Mouse (Mus musculus) hindbrain, embryonic 10.5 days (tissue): ENCODE measurements around the gene Idua. TPM values are rescaled to one million over a fixed set of nuclear protein-coding genes. Genes with fewer than 3 reads are reported as not detected.

ENCODE experiments used
- DNase-seq: peaks from one replicate; pipeline ENCODE4 v3.0.0-alpha.2; 2017; ENCODE audit warnings: low spot score
- H3K27ac ChIP-seq: fragments of 300-500 bp; sonication (generic); 2 replicates; pipeline ENCODE4 v1.5.1; 2016; ENCODE audit warnings: mild to moderate bottlenecking, moderate library complexity
- H3K27me3 ChIP-seq: fragments of 300-500 bp; sonication (generic); 2 replicates; pipeline ENCODE4 v1.6.1; 2016; ENCODE audit warnings: mild to moderate bottlenecking; ENCODE audit not compliant: poor library complexity, insufficient read depth, severe bottlenecking
- H3K36me3 ChIP-seq: fragments of 300-500 bp; sonication (generic); 2 replicates; pipeline ENCODE4 v1.6.1; 2016; ENCODE audit warnings: mild to moderate bottlenecking, moderate library complexity
- H3K4me1 ChIP-seq: fragments of 300-500 bp; sonication (generic); replicated peaks from 2 replicates; pipeline ENCODE4 v1.6.1; 2016; ENCODE audit warnings: mild to moderate bottlenecking
- H3K4me3 ChIP-seq: fragments of 300-500 bp; sonication (generic); 2 replicates; pipeline ENCODE4 v1.5.1; 2016; ENCODE audit warnings: mild to moderate bottlenecking, moderate library complexity
- H3K9me3 ChIP-seq: fragments of 300-500 bp; sonication (generic); 2 replicates; pipeline ENCODE4 v1.6.1; 2016; ENCODE audit warnings: mild to moderate bottlenecking, moderate library complexity
- WGBS: fragments of 180-500 bp; shearing (Covaris S2); methylation state at CpG from one replicate; pipeline ENCODE4 v1.1.7; 2016; 5-methylcytosine and 5-hydroxymethylcytosine counted together
- polyA plus RNA-seq: library from polyadenylated mRNA; unstranded; fragments of >200 nt; fragmentation: Nextera tagmentation; extraction: Ambion mirVana; gene quantifications from 2 replicates; pipeline ENCODE4 v1.2.1, GENCODE M21; 2016

The Idua gene
- polyA plus RNA-seq, 1 experiment from 2014 or later = 12.8 TPM

GRCm38 (mm10) chr5:108697341-108697753 lies 37.2 kb downstream of the Idua start:
- WGBS = 18% methylated on average over 4 of the region's 4 CpGs
- Histone ChIP-seq H3K36me3 (peaks cover 8% of the 10 kb centered on the region; the same call in 1 of the 2 replicates), H3K9me3 (no peaks in the 10 kb centered on the region), H3K27ac (peak overlapping the region; percentile 80), H3K27me3 (peaks cover 27% of the 10 kb centered on the region), H3K4me1 (peaks cover 90% of the 10 kb centered on the region), H3K4me3 (peak overlapping the region; percentile 18; the same call in 1 of the 2 replicates)
- DNase-seq = peak; percentile 59

- Histone ChIP-seq H3K27me3 (peaks cover 12% of the 10 kb centered on the region), H3K4me1 (peaks cover 78% of the 10 kb centered on the region), H3K27ac (peak overlapping the region; percentile 42; the same call in 1 of the 2 replicates), H3K4me3 (no peak overlapping the region), H3K36me3 (peaks cover 36% of the 10 kb centered on the region), H3K9me3 (no peaks in the 10 kb centered on the region)
- no peak for DNase-seq
- 41% methylated on average over 3 of the region's 3 CpGs for WGBS
Observed at GRCm38 (mm10) chr5:108700346-108700745, 40.2 kb downstream of the Idua start.

- H3K9me3 ChIP-seq = no peaks in the 10 kb centered on the region
- DNase-seq = no peak
- 71% methylated on average over 10 of the region's 10 CpGs for WGBS
- peaks cover 44% of the 10 kb centered on the region for H3K36me3 ChIP-seq
- no peak overlapping the region for H3K4me3 ChIP-seq
- 0 out of 2 replicates have a peak, but pooled peaks cover 1% of the 10 kb centered on the region for H3K27me3 ChIP-seq
- peaks cover 67% of the 10 kb centered on the region for H3K4me1 ChIP-seq
- no peak overlapping the region for H3K27ac ChIP-seq
Observed at GRCm38 (mm10) chr5:108701341-108702021, 41.4 kb downstream of the Idua start.

- no peak overlapping the region for H3K4me3 ChIP-seq
Observed at GRCm38 (mm10) chr5:108703754-108704626, 43.9 kb downstream of the Idua start.

GRCm38 (mm10) chr5:108707758-108708157 lies 47.6 kb downstream of the Idua start:
- Histone ChIP-seq H3K9me3 (no peaks in the 10 kb centered on the region), H3K4me3 (no peak overlapping the region), H3K27me3 (no peaks in the 10 kb centered on the region), H3K36me3 (peaks cover 58% of the 10 kb centered on the region), H3K27ac (no peak overlapping the region), H3K4me1 (peaks cover 16% of the 10 kb centered on the region)
- no peak for DNase-seq
- 86% methylated on average over 2 of the region's 2 CpGs for WGBS

More at GRCm38 (mm10) chr5:108703754-108704626, 43.9 kb downstream of the Idua start:
- no peaks in the 10 kb centered on the region for H3K9me3 ChIP-seq
- H3K36me3 ChIP-seq = peaks cover 63% of the 10 kb centered on the region
- peaks cover 42% of the 10 kb centered on the region for H3K4me1 ChIP-seq
- DNase-seq = no peak
- H3K27ac ChIP-seq = peak overlapping the region; percentile 64; the same call in 1 of the 2 replicates
- 83% methylated on average over 12 of the region's 12 CpGs for WGBS
- H3K27me3 ChIP-seq = no peaks in the 10 kb centered on the region

GRCm38 (mm10) chr5:108708419-108708818 lies 48.3 kb downstream of the Idua start:
- H3K27me3 ChIP-seq = no peaks in the 10 kb centered on the region
- peak overlapping the region; percentile 37 for H3K27ac ChIP-seq
- no peaks in the 10 kb centered on the region for H3K9me3 ChIP-seq
- WGBS = 91% methylated on average over 1 of the region's 1 CpGs
- peaks cover 13% of the 10 kb centered on the region for H3K4me1 ChIP-seq
- no peak for DNase-seq
- H3K36me3 ChIP-seq = peaks cover 52% of the 10 kb centered on the region
- no peak overlapping the region for H3K4me3 ChIP-seq

- Histone ChIP-seq H3K36me3 (peaks cover 45% of the 10 kb centered on the region), H3K4me3 (no peak overlapping the region)
- 64% methylated on average over 6 of the region's 6 CpGs for WGBS
Observed at GRCm38 (mm10) chr5:108708981-108709731, 49.0 kb downstream of the Idua start.

GRCm38 (mm10) chr5:108711968-108712367 lies 51.8 kb downstream of the Idua start:
- 77% methylated on average over 6 of the region's 6 CpGs for WGBS
- peaks cover 10% of the 10 kb centered on the region; the same call in 1 of the 2 replicates for H3K4me1 ChIP-seq
- no peak overlapping the region for H3K27ac ChIP-seq
- no peak overlapping the region for H3K4me3 ChIP-seq
- no peaks in the 10 kb centered on the region for H3K9me3 ChIP-seq
- peaks cover 17% of the 10 kb centered on the region; the same call in 1 of the 2 replicates for H3K36me3 ChIP-seq
- no peak for DNase-seq
- H3K27me3 ChIP-seq = no peaks in the 10 kb centered on the region

More at GRCm38 (mm10) chr5:108708981-108709731, 49.0 kb downstream of the Idua start:
- DNase-seq = no peak
- peaks cover 8% of the 10 kb centered on the region for H3K4me1 ChIP-seq
- H3K27me3 ChIP-seq = no peaks in the 10 kb centered on the region
- peak overlapping the region; percentile 37; the same call in 1 of the 2 replicates for H3K27ac ChIP-seq
- no peaks in the 10 kb centered on the region for H3K9me3 ChIP-seq

- Histone ChIP-seq H3K9me3 (no peaks in the 10 kb centered on the region), H3K27ac (no peak overlapping the region), H3K36me3 (peaks cover 8% of the 10 kb centered on the region; the same call in 1 of the 2 replicates), H3K4me1 (peaks cover 17% of the 10 kb centered on the region), H3K27me3 (no peaks in the 10 kb centered on the region), H3K4me3 (no peak overlapping the region)
- 79% methylated on average over 2 of the region's 2 CpGs for WGBS
- no peak for DNase-seq
Observed at GRCm38 (mm10) chr5:108713096-108713495, 53.0 kb downstream of the Idua start.

GRCm38 (mm10) chr5:108713691-108714090 lies 53.6 kb downstream of the Idua start:
- Histone ChIP-seq H3K27me3 (no peaks in the 10 kb centered on the region), H3K36me3 (0 out of 2 replicates have a peak, but pooled peaks cover 2% of the 10 kb centered on the region), H3K9me3 (no peaks in the 10 kb centered on the region), H3K4me1 (peaks cover 23% of the 10 kb centered on the region), H3K27ac (no peak overlapping the region), H3K4me3 (no peak overlapping the region)
- DNase-seq = no peak

GRCm38 (mm10) chr5:108714149-108714548 lies 54.0 kb downstream of the Idua start:
- WGBS = 68% methylated on average over 6 of the region's 6 CpGs
- Histone ChIP-seq H3K4me3 (no peak overlapping the region), H3K27ac (no peak overlapping the region), H3K36me3 (no peaks in the 10 kb centered on the region), H3K4me1 (peaks cover 26% of the 10 kb centered on the region), H3K27me3 (no peaks in the 10 kb centered on the region), H3K9me3 (no peaks in the 10 kb centered on the region)
- no peak for DNase-seq

GRCm38 (mm10) chr5:108715974-108716373 lies 55.8 kb downstream of the Idua start:
- 76% methylated on average over 1 of the region's 1 CpGs for WGBS
- H3K27me3 ChIP-seq = no peaks in the 10 kb centered on the region
- no peak for DNase-seq

More at GRCm38 (mm10) chr5:108715974-108716373, 55.8 kb downstream of the Idua start:
- Histone ChIP-seq H3K36me3 (no peaks in the 10 kb centered on the region), H3K9me3 (no peaks in the 10 kb centered on the region), H3K4me3 (no peak overlapping the region), H3K4me1 (peaks cover 25% of the 10 kb centered on the region), H3K27ac (no peak overlapping the region)
